Mouse (Mus musculus) neural tube, embryonic 12.5 days (tissue): ENCODE data around the gene Wscd1. TPM values are rescaled to one million over a fixed set of nuclear protein-coding genes. Genes with fewer than 3 reads are reported as not detected.

Experiments used
- ATAC-seq: fragments of 200-750 bp; cut with Nextera tagmentation; 2 replicates; pipeline ENCODE4 v1.8.0; 2017; ENCODE audit warnings: low read depth, mild to moderate bottlenecking, moderate TSS enrichment, moderate library complexity; ENCODE audit not compliant: low FRiP score
- H3K27ac ChIP-seq: fragments of 300-500 bp; sonication (generic); 2 replicates; pipeline ENCODE4 v1.5.1; 2016
- H3K27me3 ChIP-seq: fragments of 300-500 bp; sonication (generic); replicated peaks from 2 replicates; pipeline ENCODE4 v1.6.1; 2016; ENCODE audit warnings: mild to moderate bottlenecking
- H3K36me3 ChIP-seq: fragments of 300-500 bp; sonication (generic); 2 replicates; pipeline ENCODE4 v1.6.1; 2016; ENCODE audit warnings: mild to moderate bottlenecking
- H3K4me1 ChIP-seq: fragments of 300-500 bp; sonication (generic); 2 replicates; pipeline ENCODE4 v1.6.1; 2016
- H3K4me2 ChIP-seq: fragments of 300-500 bp; sonication (generic); replicated peaks from 2 replicates; pipeline ENCODE4 v1.6.1; 2016; ENCODE audit warnings: mild to moderate bottlenecking
- H3K4me3 ChIP-seq: fragments of 300-500 bp; sonication (generic); 2 replicates; pipeline ENCODE4 v1.5.1; 2016
- H3K9ac ChIP-seq: fragments of 300-500 bp; sonication (generic); 2 replicates; pipeline ENCODE4 v1.6.1; 2016; ENCODE audit warnings: mild to moderate bottlenecking
- H3K9me3 ChIP-seq: fragments of 300-500 bp; sonication (generic); 2 replicates; pipeline ENCODE4 v1.6.1; 2016; ENCODE audit warnings: mild to moderate bottlenecking
- WGBS: fragments of 180-500 bp; shearing (Covaris S2); methylation state at CpG from one replicate; pipeline ENCODE4 v1.1.7; 2016; 5-methylcytosine and 5-hydroxymethylcytosine counted together
- polyA plus RNA-seq: library from polyadenylated mRNA; unstranded; fragments of >200 nt; fragmentation: Nextera tagmentation; extraction: Ambion mirVana; gene quantifications from 2 replicates; pipeline ENCODE4 v1.2.1, GENCODE M21; 2016

Wscd1 gene
- polyA plus RNA-seq, result 66.0 and 67.3 TPM in 2 replicates

DNA sequence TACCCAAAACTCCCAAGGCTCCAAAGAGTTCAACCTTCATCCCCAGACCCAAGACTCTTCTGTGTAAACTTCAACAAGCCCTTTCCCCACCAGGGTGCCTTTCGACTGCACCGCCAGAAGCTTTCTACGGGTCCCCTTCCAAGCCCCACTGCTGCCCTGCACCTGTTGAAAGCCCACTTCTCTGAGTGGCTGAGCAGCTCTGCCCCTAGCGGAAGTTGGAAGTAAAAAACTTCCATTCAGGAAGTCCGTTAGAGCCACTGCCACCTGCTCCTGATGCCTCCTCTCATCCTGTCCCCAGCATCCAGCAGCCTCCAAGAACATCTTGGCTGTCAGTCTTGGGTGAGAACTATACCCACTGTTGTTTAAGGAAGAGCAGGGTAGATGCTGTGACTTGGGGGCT, at the start of gene Wscd1:
Wscd1 (plus strand) TSS at position 250 of the 400 bp plus-strand sequence.
- Histone ChIP-seq H3K9me3 (no peaks in the 10 kb centered on the region), H3K4me2 (peak within 1 kb of the TSS; percentile 80), H3K27ac (0 out of 2 replicates have a peak within 1 kb of the TSS, but pooled peaks have one; percentile 68), H3K4me1 (peaks cover 33% of the 10 kb centered on the region), H3K4me3 (peak within 1 kb of the TSS; percentile 85), H3K27me3 (peaks cover 5% of the 10 kb centered on the region; the same call in 1 of the 2 replicates), H3K9ac (peak within 1 kb of the TSS; percentile 90), H3K36me3 (no peaks in the 10 kb centered on the region)
- no peak for ATAC-seq
- WGBS, result 3% methylated on average over 5 of the region's 5 CpGs

GRCm38 (mm10) chr11:71728066-71728465, 21.7 kb upstream of the Wscd1 start:
- Histone ChIP-seq H3K4me3 (no peak overlapping the region), H3K9ac (no peak overlapping the region), H3K27ac (no peak overlapping the region), H3K9me3 (no peaks in the 10 kb centered on the region), H3K4me2 (no peak overlapping the region), H3K27me3 (no peaks in the 10 kb centered on the region), H3K4me1 (peaks cover 5% of the 10 kb centered on the region; the same call in 1 of the 2 replicates), H3K36me3 (no peaks in the 10 kb centered on the region)
- 85% methylated on average over 3 of the region's 3 CpGs for WGBS
- no peak for ATAC-seq

GRCm38 (mm10) chr11:71729287-71729686, 20.4 kb upstream of the Wscd1 start:
- no peaks in the 10 kb centered on the region for H3K27me3 ChIP-seq
- WGBS, result 56% methylated on average over 3 of the region's 3 CpGs
- no peak overlapping the region for H3K4me3 ChIP-seq
- H3K4me1 ChIP-seq, result peaks cover 5% of the 10 kb centered on the region; the same call in 1 of the 2 replicates
- no peak overlapping the region for H3K9ac ChIP-seq
- H3K27ac ChIP-seq, result no peak overlapping the region
- no peak for ATAC-seq
- H3K4me2 ChIP-seq, result no peak overlapping the region
- no peaks in the 10 kb centered on the region for H3K9me3 ChIP-seq
- no peaks in the 10 kb centered on the region for H3K36me3 ChIP-seq

- Histone ChIP-seq H3K27me3 (no peaks in the 10 kb centered on the region), H3K4me2 (no peak overlapping the region), H3K4me3 (no peak overlapping the region), H3K4me1 (peaks cover 18% of the 10 kb centered on the region), H3K36me3 (no peaks in the 10 kb centered on the region), H3K9ac (no peak overlapping the region), H3K27ac (no peak overlapping the region), H3K9me3 (no peaks in the 10 kb centered on the region)
- no peak for ATAC-seq
- WGBS, result 63% methylated on average over 4 of the region's 4 CpGs
Observed at GRCm38 (mm10) chr11:71733771-71734170, 15.9 kb upstream of the Wscd1 start.

GRCm38 (mm10) chr11:71737106-71737505, 12.6 kb upstream of the Wscd1 start:
- 34% methylated on average over 5 of the region's 5 CpGs for WGBS
- H3K27ac ChIP-seq, result no peak overlapping the region
- H3K4me3 ChIP-seq, result no peak overlapping the region

DNA sequence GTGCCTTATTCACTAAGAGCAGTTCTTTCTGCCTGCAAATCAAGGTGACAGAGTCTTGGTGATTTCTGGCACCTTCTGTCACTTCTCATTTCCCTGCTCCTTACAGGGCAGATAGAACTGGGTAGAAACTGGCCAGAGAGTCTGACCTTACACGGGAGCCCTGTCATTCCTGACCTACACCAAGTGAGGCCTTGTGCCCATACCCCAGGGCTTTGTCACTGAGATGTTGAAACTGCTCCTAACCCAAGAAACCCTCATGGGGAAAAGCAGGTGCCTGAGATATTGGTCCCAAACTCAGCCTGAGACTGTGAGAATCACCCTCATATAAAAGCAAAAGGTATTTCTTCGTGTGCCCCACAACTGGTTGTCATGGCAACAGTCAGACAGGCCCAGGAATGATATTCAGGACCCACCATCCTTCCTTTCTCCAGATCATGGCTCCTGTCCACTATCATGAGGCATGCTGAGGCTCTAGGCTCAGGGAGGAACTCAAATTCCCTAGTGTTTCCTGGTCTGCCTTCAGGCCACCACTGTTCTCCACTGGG, 11.1 kb upstream of the Wscd1 start:
- H3K9ac ChIP-seq, result no peak overlapping the region
- H3K4me1 ChIP-seq, result peaks cover 13% of the 10 kb centered on the region
- ATAC-seq, result no peak
- no peaks in the 10 kb centered on the region for H3K27me3 ChIP-seq
- no peak overlapping the region for H3K4me3 ChIP-seq
- H3K9me3 ChIP-seq, result no peaks in the 10 kb centered on the region
- H3K36me3 ChIP-seq, result no peaks in the 10 kb centered on the region
- H3K27ac ChIP-seq, result no peak overlapping the region
- H3K4me2 ChIP-seq, result no peak overlapping the region
- 57% methylated on average over 2 of the region's 2 CpGs for WGBS

More at GRCm38 (mm10) chr11:71737106-71737505, 12.6 kb upstream of the Wscd1 start:
- Histone ChIP-seq H3K36me3 (no peaks in the 10 kb centered on the region), H3K4me2 (no peak overlapping the region), H3K9ac (no peak overlapping the region), H3K4me1 (peaks cover 13% of the 10 kb centered on the region), H3K27me3 (no peaks in the 10 kb centered on the region), H3K9me3 (no peaks in the 10 kb centered on the region)
- ATAC-seq, result 0 out of 2 replicates have a peak, but pooled peaks have one; percentile 25

DNA sequence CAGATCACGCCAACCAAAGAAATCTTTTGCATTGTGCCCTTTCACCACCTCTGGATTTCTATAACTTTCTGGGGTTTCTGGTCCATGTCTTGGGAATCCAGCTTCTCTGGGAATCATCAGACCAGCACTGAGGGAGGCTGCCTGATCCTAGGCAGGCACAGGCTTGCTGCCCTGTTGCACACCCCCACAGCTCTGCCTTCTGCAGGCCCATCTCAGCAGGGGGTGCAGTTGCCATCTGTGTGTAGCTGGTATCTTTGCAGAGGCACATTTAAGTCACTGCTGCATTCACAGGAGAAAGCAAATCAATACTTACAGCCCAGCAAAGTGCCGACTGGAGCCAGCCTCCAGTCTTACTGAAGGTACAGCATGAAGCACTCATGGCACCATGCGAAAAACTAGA, 3.8 kb upstream of the Wscd1 start:
- Histone ChIP-seq H3K27me3 (peaks cover under 1% of the 10 kb centered on the region; the same call in 1 of the 2 replicates), H3K9ac (no peak overlapping the region), H3K27ac (no peak overlapping the region), H3K4me1 (peaks cover 9% of the 10 kb centered on the region), H3K9me3 (no peaks in the 10 kb centered on the region), H3K4me3 (no peak overlapping the region), H3K4me2 (no peak overlapping the region), H3K36me3 (no peaks in the 10 kb centered on the region)
- 82% methylated on average over 3 of the region's 3 CpGs for WGBS
- no peak for ATAC-seq

- 67% methylated on average over 7 of the region's 7 CpGs for WGBS
- Histone ChIP-seq H3K9ac (no peak overlapping the region), H3K36me3 (no peaks in the 10 kb centered on the region), H3K9me3 (no peaks in the 10 kb centered on the region), H3K27ac (no peak overlapping the region), H3K27me3 (peaks cover 5% of the 10 kb centered on the region; the same call in 1 of the 2 replicates), H3K4me3 (no peak overlapping the region), H3K4me2 (no peak overlapping the region), H3K4me1 (peaks cover 16% of the 10 kb centered on the region)
- no peak for ATAC-seq
Observed at GRCm38 (mm10) chr11:71747719-71748118, 2.0 kb upstream of the Wscd1 start.

DNA sequence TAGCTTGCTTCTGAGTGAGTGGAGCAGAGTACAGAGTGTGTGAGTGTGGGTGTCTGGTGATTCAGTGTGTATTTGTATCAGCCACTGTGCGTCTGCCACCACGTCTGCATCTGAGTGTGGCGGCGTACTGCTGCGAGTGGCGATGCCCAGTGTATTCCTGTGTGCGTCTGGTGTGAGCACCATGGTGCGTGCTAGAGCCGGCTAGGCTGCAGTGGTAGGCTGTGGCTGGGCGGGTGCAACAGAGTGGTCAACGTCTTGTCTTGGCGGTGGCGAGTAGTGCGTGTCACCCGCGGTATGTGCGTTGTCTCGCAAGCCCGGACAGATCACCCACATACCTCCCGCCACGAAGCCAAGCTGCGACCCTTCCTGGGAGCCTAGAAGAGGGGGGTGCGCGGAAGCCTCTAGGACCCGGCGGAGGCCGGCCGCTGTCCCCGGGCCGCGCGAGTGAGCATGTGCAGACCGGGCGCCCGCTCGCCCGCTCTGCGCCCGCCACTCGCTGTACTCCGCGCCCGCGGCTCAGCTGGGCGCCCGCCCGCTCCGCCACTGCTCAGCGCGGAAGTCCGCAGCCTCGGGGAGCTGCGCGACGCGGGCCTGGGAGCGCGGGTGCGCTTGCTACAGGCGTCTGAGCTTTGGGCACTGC, 934 bp downstream of the Wscd1 start:
- H3K9ac ChIP-seq, result peak overlapping the region; percentile 90
- H3K4me3 ChIP-seq, result peak overlapping the region; percentile 85
- H3K9me3 ChIP-seq, result no peaks in the 10 kb centered on the region
- no peaks in the 10 kb centered on the region for H3K36me3 ChIP-seq
- ATAC-seq, result peak; percentile 93
- H3K27me3 ChIP-seq, result peaks cover 5% of the 10 kb centered on the region; the same call in 1 of the 2 replicates
- peak overlapping the region; percentile 80 for H3K4me2 ChIP-seq
- under 1% methylated on average over 59 of the region's 60 CpGs for WGBS
- peaks cover 42% of the 10 kb centered on the region for H3K4me1 ChIP-seq
- peak overlapping the region; percentile 68; the same call in 1 of the 2 replicates for H3K27ac ChIP-seq

DNA sequence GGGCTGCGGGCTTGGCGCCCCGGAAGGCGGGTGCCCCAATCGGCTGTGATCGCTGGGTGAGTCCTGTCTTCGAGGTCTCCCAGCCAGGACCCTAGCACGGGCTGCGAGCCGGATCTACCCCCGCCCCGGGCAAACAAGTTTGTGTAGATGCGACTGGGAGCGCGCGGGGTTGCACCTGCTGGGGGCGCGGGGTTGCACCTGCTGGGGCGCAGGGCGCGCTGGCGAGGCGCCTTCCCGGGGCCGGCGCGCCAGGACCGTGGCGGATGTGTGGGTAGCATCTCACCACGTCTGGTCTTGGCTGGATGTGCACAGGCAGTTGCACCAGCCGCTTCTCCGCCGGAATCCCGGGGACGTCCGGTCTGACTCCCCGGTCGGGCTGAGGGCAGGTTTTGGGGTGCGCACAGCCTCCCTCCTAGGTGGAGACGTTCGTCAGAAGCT, 1.5 kb downstream of the Wscd1 start:
- Histone ChIP-seq H3K4me2 (peak overlapping the region; percentile 80), H3K4me3 (peak overlapping the region; percentile 85), H3K27me3 (peaks cover 5% of the 10 kb centered on the region; the same call in 1 of the 2 replicates), H3K9ac (peak overlapping the region; percentile 90), H3K27ac (peak overlapping the region; percentile 68; the same call in 1 of the 2 replicates), H3K9me3 (no peaks in the 10 kb centered on the region), H3K4me1 (peaks cover 47% of the 10 kb centered on the region), H3K36me3 (no peaks in the 10 kb centered on the region)
- ATAC-seq, result peak; percentile 55
- under 1% methylated on average over 41 of the region's 41 CpGs for WGBS

DNA sequence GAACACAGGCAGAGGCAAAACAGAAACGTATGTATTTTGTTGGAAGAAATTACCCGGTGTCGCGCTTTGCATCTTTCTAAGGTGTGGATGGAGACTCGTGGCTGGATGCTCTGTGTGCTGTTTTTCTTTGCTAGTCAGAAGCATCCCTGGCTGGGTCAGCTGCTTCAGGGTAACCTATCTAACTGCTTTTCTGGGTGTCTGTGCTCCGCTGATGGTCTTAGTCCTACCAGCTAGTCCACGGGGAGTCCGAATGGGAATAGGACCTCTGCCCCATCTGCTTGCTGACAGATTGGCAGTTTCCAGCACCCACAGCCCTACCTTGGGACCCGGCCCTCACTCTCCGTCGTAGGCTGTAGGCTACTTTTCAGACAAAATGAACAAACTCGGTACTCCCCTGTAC, 2.0 kb downstream of the Wscd1 start:
- Histone ChIP-seq H3K4me3 (peak overlapping the region; percentile 85), H3K36me3 (no peaks in the 10 kb centered on the region), H3K27me3 (peaks cover 5% of the 10 kb centered on the region; the same call in 1 of the 2 replicates), H3K9ac (peak overlapping the region; percentile 90), H3K27ac (no peak overlapping the region), H3K4me1 (peaks cover 52% of the 10 kb centered on the region), H3K9me3 (no peaks in the 10 kb centered on the region), H3K4me2 (peak overlapping the region; percentile 80)
- 20% methylated on average over 12 of the region's 12 CpGs for WGBS
- no peak for ATAC-seq

GRCm38 (mm10) chr11:71752626-71753025, 2.9 kb downstream of the Wscd1 start:
- no peak for ATAC-seq
- H3K4me1 ChIP-seq, result peaks cover 60% of the 10 kb centered on the region
- H3K9ac ChIP-seq, result peak overlapping the region; percentile 90
- H3K27ac ChIP-seq, result no peak overlapping the region
- H3K4me3 ChIP-seq, result peak overlapping the region; percentile 85
- peak overlapping the region; percentile 80 for H3K4me2 ChIP-seq
- 65% methylated on average over 3 of the region's 3 CpGs for WGBS
- no peaks in the 10 kb centered on the region for H3K9me3 ChIP-seq
- peaks cover 5% of the 10 kb centered on the region; the same call in 1 of the 2 replicates for H3K27me3 ChIP-seq
- H3K36me3 ChIP-seq, result no peaks in the 10 kb centered on the region
